Mouse (Mus musculus): ENCODE data around the gene Tmem140. TPM values are rescaled to one million over a fixed set of nuclear protein-coding genes. Genes with fewer than 3 reads are reported as not detected.

Gene Tmem140
- total and polyA plus RNA-seq, 3 experiments = 2.5 to 4.0 TPM; not detected in 1

- no peak for TF ChIP-seq RAD21 (IDR thresholded peaks at IDR 0.05; ENCODE audit: low read depth, low read length)
- 0 out of 2 replicates have a peak, but pooled peaks have one; percentile 12 for TF ChIP-seq TCF12 (IDR thresholded peaks at IDR 0.05; ENCODE audit: low read depth, low read length)
- no peak for TF ChIP-seq ELF1 (IDR thresholded peaks at IDR 0.05; ENCODE audit: low read depth, low read length)
- peak; percentile 8; the same call in 1 of the 2 replicates for TF ChIP-seq TBP (IDR thresholded peaks at IDR 0.05; ENCODE audit: low read depth, low read length)
Measured at GRCm38 (mm10) chr6:34862791-34863403, at the start of gene Tmem140 (continued).

GRCm38 (mm10) chr6:34824406-34824805 is 38.5 kb upstream of the Tmem140 start:
- H3K9me3 ChIP-seq (replicated peaks; ENCODE audit: insufficient read depth, low read length) = no peaks in the 10 kb centered on the region
- no peaks in the 10 kb centered on the region for H3K36me3 ChIP-seq (ENCODE audit: control insufficient read depth in 1 of 2, insufficient read depth in 2 of 2, low read length in 2 of 2)
- H3K79me2 ChIP-seq (ENCODE audit: control insufficient read depth, insufficient read depth, low read length, poor library complexity) = no peaks in the 10 kb centered on the region
- H3K4me3 ChIP-seq (ENCODE audit: control insufficient read depth in 1 of 2, insufficient read depth in 1 of 2, low read depth in 2 of 2, low read length in 2 of 2) = no peak overlapping the region
- TF ChIP-seq RCOR1 (IDR thresholded peaks at IDR 0.05; ENCODE audit: low read depth, low read length) (peak; percentile 59; the same call in 1 of the 2 replicates), EP300 (IDR thresholded peaks at IDR 0.05; ENCODE audit: low read depth in 1 of 2, low read length in 2 of 2) (0 out of 4 replicates have a peak, but pooled peaks of 1 of the 2 experiments have one; percentile 18), HCFC1 (IDR thresholded peaks at IDR 0.05; ENCODE audit: low read depth, low read length) (no peak), TAL1 (IDR thresholded peaks at IDR 0.05; ENCODE audit: low read length) (peak; percentile 40)
- DNase-seq (ENCODE audit: low read depth, low spot score) = peak; percentile 12
- peaks cover 2 to 3% of the 10 kb centered on the region in 2 experiments; a peak in 2 of 4 replicates for H3K27me3 ChIP-seq (ENCODE audit: control insufficient read depth in 1 of 2, insufficient read depth in 2 of 2, low read length in 2 of 2)
- H3K4me1 ChIP-seq (ENCODE audit: control insufficient read depth in 1 of 2, insufficient read depth in 2 of 2, low read length in 2 of 2) = no peaks in the 10 kb centered on the region
- H3K27ac ChIP-seq (ENCODE audit: control insufficient read depth, low read depth, low read length) = no peak overlapping the region
- no peak overlapping the region for H3K9ac ChIP-seq (ENCODE audit: control insufficient read depth, low read depth, low read length, poor library complexity, severe bottlenecking)

- DNase-seq (ENCODE audit: low read depth, low spot score) = no peak
- Histone ChIP-seq H3K27me3 (ENCODE audit: control insufficient read depth in 1 of 2, insufficient read depth in 2 of 2, low read length in 2 of 2) (no peaks in the 10 kb centered on the region; a peak in 1 of 4 replicates), H3K4me1 (ENCODE audit: control insufficient read depth in 1 of 2, insufficient read depth in 2 of 2, low read length in 2 of 2) (no peaks in the 10 kb centered on the region), H3K36me3 (ENCODE audit: control insufficient read depth in 1 of 2, insufficient read depth in 2 of 2, low read length in 2 of 2) (no peaks in the 10 kb centered on the region), H3K79me2 (ENCODE audit: control insufficient read depth, insufficient read depth, low read length, poor library complexity) (no peaks in the 10 kb centered on the region), H3K4me3 (ENCODE audit: control insufficient read depth in 1 of 2, insufficient read depth in 1 of 2, low read depth in 2 of 2, low read length in 2 of 2) (no peak overlapping the region), H3K9ac (ENCODE audit: control insufficient read depth, low read depth, low read length, poor library complexity, severe bottlenecking) (no peak overlapping the region), H3K27ac (ENCODE audit: control insufficient read depth, low read depth, low read length) (no peak overlapping the region), H3K9me3 (replicated peaks; ENCODE audit: insufficient read depth, low read length) (no peaks in the 10 kb centered on the region)
- TF ChIP-seq GATA1 (IDR thresholded peaks at IDR 0.05; ENCODE audit: low read depth, low read length) = no peak
- TF ChIP-seq MYB (IDR thresholded peaks at IDR 0.05; ENCODE audit: low read depth, low read length) = no peak
- TF ChIP-seq SIN3A (IDR thresholded peaks at IDR 0.05; ENCODE audit: low read length) = no peak
- TF ChIP-seq CHD2 (IDR thresholded peaks at IDR 0.05; ENCODE audit: low read length) = no peak
- TF ChIP-seq UBTF (IDR thresholded peaks at IDR 0.05; ENCODE audit: borderline replicate concordance, insufficient read depth, low read depth, low read length) = no peak
- TF ChIP-seq ZC3H11A (IDR thresholded peaks at IDR 0.05; ENCODE audit: low read depth, low read length) = no peak
- TF ChIP-seq ELF1 (IDR thresholded peaks at IDR 0.05; ENCODE audit: low read depth, low read length) = no peak
- TF ChIP-seq ZKSCAN1 (IDR thresholded peaks at IDR 0.05; ENCODE audit: low read depth, low read length) = no peak
- no peak for TF ChIP-seq E2F4 (IDR thresholded peaks at IDR 0.05; ENCODE audit: borderline replicate concordance, low read depth, low read length)
- no peak for TF ChIP-seq BHLHE40 (IDR thresholded peaks at IDR 0.05; ENCODE audit: borderline replicate concordance, low read depth, low read length)
- no peak for TF ChIP-seq USF1 (IDR thresholded peaks at IDR 0.05; ENCODE audit: low read depth, low read length)
- no peak for TF ChIP-seq EP300 (IDR thresholded peaks at IDR 0.05; ENCODE audit: low read depth in 1 of 2, low read length in 2 of 2)
- TF ChIP-seq GABPA (IDR thresholded peaks at IDR 0.05; ENCODE audit: low read depth, low read length) = no peak
- no peak for TF ChIP-seq MXI1 (IDR thresholded peaks at IDR 0.05; ENCODE audit: low read depth, low read length)
- no peak for TF ChIP-seq SMC3 (IDR thresholded peaks at IDR 0.05; ENCODE audit: low read depth, low read length)
- TF ChIP-seq MAX (IDR thresholded peaks at IDR 0.05; ENCODE audit: low read length) = no peak
- TF ChIP-seq CHD1 (IDR thresholded peaks at IDR 0.05; ENCODE audit: low read depth, low read length) = no peak
Measured at GRCm38 (mm10) chr6:34832352-34832751, 30.6 kb upstream of the Tmem140 start.

Data from MEL (cell line).